Mouse (Mus musculus): ENCODE data around the gene Cpm. TPM values are rescaled to one million over a fixed set of nuclear protein-coding genes. Genes with fewer than 3 reads are reported as not detected.

Cpm gene
- polyA plus RNA-seq, 1 experiment from 2014 or later: 57.7 TPM

- ATAC-seq (ENCODE audit: insufficient read depth, low FRiP score, low read depth): no peak
- Histone ChIP-seq H3K27me3 (replicated peaks) (no peaks in the 10 kb centered on the region), H3K4me2 (no peak overlapping the region), H3K4me3 (replicated peaks) (no peak overlapping the region), H3K9me3 (no peaks in the 10 kb centered on the region), H3K4me1 (peaks cover 10% of the 10 kb centered on the region; the same call in 1 of the 2 replicates), H3K27ac (no peak overlapping the region), H3K9ac (no peak overlapping the region), H3K36me3 (peaks cover 28% of the 10 kb centered on the region)
- 88% methylated on average over 2 of the region's 2 CpGs for WGBS
Measured at GRCm38 (mm10) chr10:117707114-117707838, 78.0 kb downstream of the Cpm start.

GRCm38 (mm10) chr10:117708376-117708775, 79.1 kb downstream of the Cpm start:
- H3K9ac ChIP-seq: no peak overlapping the region
- ATAC-seq (ENCODE audit: insufficient read depth, low FRiP score, low read depth): no peak
- H3K4me1 ChIP-seq: peaks cover 10% of the 10 kb centered on the region; the same call in 1 of the 2 replicates
- no peak overlapping the region for H3K4me3 ChIP-seq (replicated peaks)
- H3K27ac ChIP-seq: no peak overlapping the region
- no peaks in the 10 kb centered on the region for H3K9me3 ChIP-seq
- 87% methylated on average over 2 of the region's 2 CpGs for WGBS
- H3K4me2 ChIP-seq: no peak overlapping the region
- no peaks in the 10 kb centered on the region for H3K27me3 ChIP-seq (replicated peaks)
- peaks cover 21% of the 10 kb centered on the region for H3K36me3 ChIP-seq

- ATAC-seq (ENCODE audit: insufficient read depth, low FRiP score, low read depth): no peak
- Histone ChIP-seq H3K27ac (no peak overlapping the region), H3K4me1 (peaks cover 10% of the 10 kb centered on the region; the same call in 1 of the 2 replicates), H3K36me3 (peaks cover 19% of the 10 kb centered on the region), H3K4me3 (replicated peaks) (peak overlapping the region; percentile 99), H3K27me3 (replicated peaks) (no peaks in the 10 kb centered on the region), H3K9ac (no peak overlapping the region), H3K9me3 (no peaks in the 10 kb centered on the region), H3K4me2 (peak overlapping the region; percentile 68)
- 71% methylated on average over 9 of the region's 9 CpGs for WGBS
Measured at GRCm38 (mm10) chr10:117708856-117709255, 79.6 kb downstream of the Cpm start.

GRCm38 (mm10) chr10:117709326-117709830, 80.1 kb downstream of the Cpm start:
- Histone ChIP-seq H3K36me3 (peaks cover 17% of the 10 kb centered on the region), H3K4me3 (replicated peaks) (peak overlapping the region; percentile 99), H3K9me3 (no peaks in the 10 kb centered on the region), H3K4me2 (peak overlapping the region; percentile 68), H3K9ac (peak overlapping the region; percentile 99), H3K27me3 (replicated peaks) (no peaks in the 10 kb centered on the region), H3K4me1 (peaks cover 10% of the 10 kb centered on the region; the same call in 1 of the 2 replicates), H3K27ac (peak overlapping the region; percentile 99; the same call in 1 of the 2 replicates)
- 36% methylated on average over 12 of the region's 12 CpGs for WGBS
- no peak for ATAC-seq (ENCODE audit: insufficient read depth, low FRiP score, low read depth)

- H3K9ac ChIP-seq: peak overlapping the region; percentile 99
- WGBS: under 1% methylated on average over 61 of the region's 71 CpGs
- H3K4me2 ChIP-seq: peak overlapping the region; percentile 68
- H3K27ac ChIP-seq: peak overlapping the region; percentile 99
- ATAC-seq (ENCODE audit: insufficient read depth, low FRiP score, low read depth): peak; percentile 76
- peaks cover 10% of the 10 kb centered on the region; the same call in 1 of the 2 replicates for H3K4me1 ChIP-seq
- H3K36me3 ChIP-seq: peaks cover 12% of the 10 kb centered on the region
- H3K4me3 ChIP-seq (replicated peaks): peak overlapping the region; percentile 99
- H3K27me3 ChIP-seq (replicated peaks): no peaks in the 10 kb centered on the region
- no peaks in the 10 kb centered on the region for H3K9me3 ChIP-seq
Measured at GRCm38 (mm10) chr10:117709930-117710603, 80.8 kb downstream of the Cpm start.

GRCm38 (mm10) chr10:117710604-117711141, 81.4 kb downstream of the Cpm start, which contains the start of gene Mdm2:
TSS of gene Mdm2 (minus strand) at chr10:117710758.
- ATAC-seq (ENCODE audit: insufficient read depth, low FRiP score, low read depth): peak; percentile 96
- H3K4me1 ChIP-seq: peaks cover 10% of the 10 kb centered on the region; the same call in 1 of the 2 replicates

GRCm38 (mm10) chr10:117711408-117711807, 82.1 kb downstream of the Cpm start:
- Histone ChIP-seq H3K27ac (peak overlapping the region; percentile 59; the same call in 1 of the 2 replicates), H3K27me3 (replicated peaks) (no peaks in the 10 kb centered on the region), H3K9ac (no peak overlapping the region; the same call in 1 of the 2 replicates), H3K4me2 (peak overlapping the region; percentile 68), H3K36me3 (peaks cover 6% of the 10 kb centered on the region), H3K4me1 (peaks cover 10% of the 10 kb centered on the region; the same call in 1 of the 2 replicates), H3K9me3 (no peaks in the 10 kb centered on the region), H3K4me3 (replicated peaks) (peak overlapping the region; percentile 99; the same call in 1 of the 2 replicates)
- no peak for ATAC-seq (ENCODE audit: insufficient read depth, low FRiP score, low read depth)
- whole genome bisulfite sequencing: 59% methylated on average over 5 of the region's 5 CpGs

More at GRCm38 (mm10) chr10:117710604-117711141, 81.4 kb downstream of the Cpm start, which contains the start of gene Mdm2:
- under 1% methylated on average over 52 of the region's 52 CpGs for WGBS
- Histone ChIP-seq H3K27ac (peak within 1 kb of the TSS; percentile 99), H3K4me2 (peak within 1 kb of the TSS; percentile 68), H3K4me3 (replicated peaks) (peak within 1 kb of the TSS; percentile 99), H3K9ac (peak within 1 kb of the TSS; percentile 99), H3K36me3 (peaks cover 9% of the 10 kb centered on the region), H3K9me3 (no peaks in the 10 kb centered on the region), H3K27me3 (replicated peaks) (no peaks in the 10 kb centered on the region)

- H3K4me1 ChIP-seq: peaks cover 11% of the 10 kb centered on the region; the same call in 1 of the 2 replicates
- no peaks in the 10 kb centered on the region for H3K27me3 ChIP-seq (replicated peaks)
- H3K36me3 ChIP-seq: no peaks in the 10 kb centered on the region
- no peak overlapping the region for H3K4me2 ChIP-seq
- no peak overlapping the region for H3K9ac ChIP-seq
- no peak overlapping the region for H3K27ac ChIP-seq
- no peaks in the 10 kb centered on the region for H3K9me3 ChIP-seq
- ATAC-seq (ENCODE audit: insufficient read depth, low FRiP score, low read depth): no peak
- no peak overlapping the region for H3K4me3 ChIP-seq (replicated peaks)
- 88% methylated on average over 9 of the region's 9 CpGs for WGBS
Measured at GRCm38 (mm10) chr10:117712191-117712754, 83.0 kb downstream of the Cpm start.

GRCm38 (mm10) chr10:117712871-117713270, 83.6 kb downstream of the Cpm start:
- Histone ChIP-seq H3K4me3 (replicated peaks) (no peak overlapping the region), H3K27me3 (replicated peaks) (no peaks in the 10 kb centered on the region), H3K9ac (no peak overlapping the region), H3K36me3 (no peaks in the 10 kb centered on the region), H3K9me3 (no peaks in the 10 kb centered on the region), H3K4me2 (no peak overlapping the region), H3K27ac (no peak overlapping the region), H3K4me1 (peaks cover 14% of the 10 kb centered on the region; the same call in 1 of the 2 replicates)
- WGBS: 90% methylated on average over 9 of the region's 9 CpGs
- no peak for ATAC-seq (ENCODE audit: insufficient read depth, low FRiP score, low read depth)

GRCm38 (mm10) chr10:117713466-117713865, 84.2 kb downstream of the Cpm start:
- Histone ChIP-seq H3K27ac (no peak overlapping the region), H3K27me3 (replicated peaks) (no peaks in the 10 kb centered on the region), H3K4me1 (peaks cover 14% of the 10 kb centered on the region; the same call in 1 of the 2 replicates), H3K4me3 (replicated peaks) (no peak overlapping the region), H3K36me3 (no peaks in the 10 kb centered on the region), H3K9ac (no peak overlapping the region), H3K4me2 (no peak overlapping the region), H3K9me3 (no peaks in the 10 kb centered on the region)
- 92% methylated on average over 8 of the region's 8 CpGs for WGBS
- no peak for ATAC-seq (ENCODE audit: insufficient read depth, low FRiP score, low read depth)

GRCm38 (mm10) chr10:117714048-117714545, 84.8 kb downstream of the Cpm start:
- Histone ChIP-seq H3K4me3 (replicated peaks) (no peak overlapping the region), H3K27ac (no peak overlapping the region), H3K27me3 (replicated peaks) (no peaks in the 10 kb centered on the region), H3K9me3 (no peaks in the 10 kb centered on the region), H3K9ac (no peak overlapping the region), H3K36me3 (no peaks in the 10 kb centered on the region), H3K4me2 (no peak overlapping the region), H3K4me1 (peaks cover 14% of the 10 kb centered on the region; the same call in 1 of the 2 replicates)
- no peak for ATAC-seq (ENCODE audit: insufficient read depth, low FRiP score, low read depth)
- WGBS: 84% methylated on average over 3 of the region's 3 CpGs

All from stomach, embryonic 15.5 days (tissue).